ENCODE assay signal across 15 mouse cellular contexts in the genomic region with DNA sequence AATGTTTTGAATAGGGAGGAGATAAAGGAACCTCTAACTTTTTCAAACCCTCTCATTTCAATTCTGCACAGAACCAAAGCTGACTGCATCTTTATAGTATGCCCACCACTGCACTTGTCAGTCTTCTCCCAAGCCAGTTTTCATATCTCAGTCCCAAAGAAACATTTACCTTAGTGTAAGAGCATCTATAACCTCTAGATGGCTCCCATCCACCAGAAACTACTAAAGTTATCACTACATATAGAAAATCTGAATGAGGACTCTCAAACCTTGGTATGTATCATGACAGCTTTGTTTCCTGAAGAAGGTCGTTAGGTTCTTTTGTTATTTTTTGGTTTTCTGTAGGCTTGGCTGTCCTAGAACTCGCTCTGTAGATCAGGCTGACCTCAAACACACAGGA. TPM values are rescaled to one million over a fixed set of nuclear protein-coding genes. Genes with fewer than 3 reads are reported as not detected.
A peak's percentile ranks its signal among the peaks of the same experiment; 100 is the strongest.
DNase-seq lines count a peak whose midpoint lies in the region; ATAC-seq and TF ChIP-seq lines count a peak whose summit lies in the region.
"Had no signal": no experiment of that assay in that cellular context is flagged by ENCODE, and none has a peak within 500 bp of the region (broad histone marks: within the 10 kb centered on the region; RNA-seq: fewer than 3 reads in every experiment).

No protein-coding gene starts in this region.

- no peak for TF ChIP-seq EP300 in liver, postnatal 0 days (IDR thresholded peaks at IDR 0.05; ENCODE audit: low read depth)

- no peak for TF ChIP-seq POLR2A in brain, embryonic 14.5 days (IDR thresholded peaks at IDR 0.05; ENCODE audit: borderline replicate concordance, extremely low read depth, insufficient read depth, insufficient read length, poor library complexity, severe bottlenecking)

- peak; percentile 53 for TF ChIP-seq CTCF in liver, postnatal 0 days (IDR thresholded peaks at IDR 0.05; ENCODE audit: low read depth)
- TF ChIP-seq CTCF in brain, embryonic 14.5 days (IDR thresholded peaks at IDR 0.05; ENCODE audit: borderline replicate concordance, extremely low read depth, insufficient read depth, insufficient read length) = no peak

- H3K9me3 ChIP-seq in liver, postnatal 0 days (ENCODE audit: low read length) = no peaks in the 10 kb centered on the region
- no peaks in the 10 kb centered on the region for H3K9me3 ChIP-seq in liver, embryonic 11.5 days (ENCODE audit: control insufficient read depth, low read length)
- H3K9me3 ChIP-seq: forebrain, embryonic 12.5 days; hindbrain, embryonic 15.5 days; limb, embryonic 13.5 days; neural tube, embryonic 13.5 days had no signal

- H3K27me3 ChIP-seq in liver, postnatal 0 days (ENCODE audit: insufficient read depth, low read length) = no peaks in the 10 kb centered on the region
- no peaks in the 10 kb centered on the region for H3K27me3 ChIP-seq in liver, embryonic 11.5 days (replicated peaks; ENCODE audit: control insufficient read depth, insufficient read depth, low read length)
- H3K27me3 ChIP-seq: forebrain, embryonic 12.5 days; hindbrain, embryonic 15.5 days; limb, embryonic 13.5 days; neural tube, embryonic 13.5 days had no signal

- peaks cover 3% of the 10 kb centered on the region; the same call in 1 of the 2 replicates for H3K4me1 ChIP-seq in liver, postnatal 0 days (ENCODE audit: insufficient read depth)
- no peaks in the 10 kb centered on the region for H3K4me1 ChIP-seq in liver, embryonic 11.5 days (replicated peaks; ENCODE audit: control insufficient read depth, insufficient read depth, low read length)
- H3K4me1 ChIP-seq: hindbrain, embryonic 15.5 days had no signal

- DNase-seq in embryo, embryonic 11 days = peak; percentile 17
- no peak for DNase-seq in embryo, embryonic 9.5 days (ENCODE audit: extremely low spot score)
- no peak for DNase-seq in liver, postnatal 0 days
- DNase-seq in liver, embryonic 11.5 days (ENCODE audit: low spot score) = no peak
- DNase-seq in brain, embryonic 14.5 days (ENCODE audit: low read depth) = peak; percentile 47
- DNase-seq in retina, embryonic 14.5 days (ENCODE audit: low spot score) = peak; percentile 57
- no peak for DNase-seq in yolk sac, embryonic 10.5 days (ENCODE audit: low spot score)
- no peak for DNase-seq in cerebellum, adult 18-20 months
- DNase-seq: cerebellum, postnatal 14 days; heart, adult 18-20 months; lung, postnatal 4 days had no signal

- H3K27ac ChIP-seq in liver, postnatal 0 days (ENCODE audit: low read depth) = no peak overlapping the region
- H3K27ac ChIP-seq in liver, embryonic 11.5 days (ENCODE audit: low read depth, low read length) = no peak overlapping the region
- H3K27ac ChIP-seq: forebrain, embryonic 12.5 days; hindbrain, embryonic 15.5 days; limb, embryonic 13.5 days; neural tube, embryonic 13.5 days had no signal

- H3K36me3 ChIP-seq in liver, postnatal 0 days (replicated peaks; ENCODE audit: insufficient read depth, low read length) = peaks cover 15% of the 10 kb centered on the region
- 0 out of 2 replicates have a peak, but pooled peaks cover 2% of the 10 kb centered on the region for H3K36me3 ChIP-seq in liver, embryonic 11.5 days (ENCODE audit: control insufficient read depth, insufficient read depth, low read length)

- WGBS in liver, postnatal 0 days (ENCODE audit: insufficient replicate concordance) = 62% methylated on average over 2 of the region's 2 CpGs
- 72% methylated on average over 2 of the region's 2 CpGs for WGBS in liver, embryonic 11.5 days

- no peak overlapping the region for H3K4me3 ChIP-seq in liver, postnatal 0 days (ENCODE audit: low read depth, low read length)
- H3K4me3 ChIP-seq in liver, embryonic 11.5 days (ENCODE audit: low read depth, low read length) = no peak overlapping the region
- H3K4me3 ChIP-seq: forebrain, embryonic 12.5 days; hindbrain, embryonic 15.5 days; limb, embryonic 13.5 days; neural tube, embryonic 13.5 days had no signal

- H3K4me2 ChIP-seq in liver, postnatal 0 days (ENCODE audit: low read depth, low read length) = no peak overlapping the region
- no peak overlapping the region for H3K4me2 ChIP-seq in liver, embryonic 11.5 days
- H3K4me2 ChIP-seq: forebrain, embryonic 12.5 days; hindbrain, embryonic 15.5 days; limb, embryonic 13.5 days; neural tube, embryonic 13.5 days had no signal

- no peak for ATAC-seq in liver, postnatal 0 days
- no peak for ATAC-seq in liver, embryonic 11.5 days (replicated peaks; ENCODE audit: low FRiP score)

- no peak overlapping the region for H3K9ac ChIP-seq in liver, postnatal 0 days (replicated peaks)
- H3K9ac ChIP-seq in liver, embryonic 11.5 days (ENCODE audit: low read depth, low read length) = no peak overlapping the region
- H3K9ac ChIP-seq: forebrain, embryonic 12.5 days; hindbrain, embryonic 15.5 days; limb, embryonic 13.5 days; neural tube, embryonic 13.5 days had no signal

RNA-seq across cellular contexts. Expression of a gene that starts 14.0 kb away (rescaled TPM):
- polyA plus RNA-seq in liver, postnatal 0 days (2015; fragmentation: Nextera tagmentation; extraction: Ambion mirVana) = 59.7 and 67.5 TPM in 2 replicates
- polyA plus RNA-seq in liver, embryonic 11.5 days (2014; fragmentation: Nextera tagmentation; extraction: Ambion mirVana) = 46.9 and 51.5 TPM in 2 replicates
- polyA plus RNA-seq in brain, embryonic 14.5 days (2012; rRNA removed) = 35.0 and 53.3 TPM in 2 replicates

RNA-seq across cellular contexts. Expression of a gene that starts 19.7 kb away (rescaled TPM):
- 756 and 780 TPM in 2 replicates for polyA plus RNA-seq in liver, postnatal 0 days (2015; fragmentation: Nextera tagmentation; extraction: Ambion mirVana)
- polyA plus RNA-seq in liver, embryonic 11.5 days (2014; fragmentation: Nextera tagmentation; extraction: Ambion mirVana) = 708 and 720 TPM in 2 replicates
- polyA plus RNA-seq in brain, embryonic 14.5 days (2012; rRNA removed) = 446 and 566 TPM in 2 replicates

Comparison
In these comparisons a context has a peak if more than half of its experiments do, and no peak if none do; other contexts are left out.
1. DNase-seq: peak in embryo, embryonic 11 days (single experiment), brain, embryonic 14.5 days (single experiment) and retina, embryonic 14.5 days (single experiment); none in embryo, embryonic 9.5 days (single experiment), liver, postnatal 0 days (single experiment), liver, embryonic 11.5 days (single experiment), yolk sac, embryonic 10.5 days (single experiment) and cerebellum, adult 18-20 months (0 of 2).